Mouse (Mus musculus): Measurements from ENCODE around the gene Plscr3. TPM values are rescaled to one million over a fixed set of nuclear protein-coding genes. Genes with fewer than 3 reads are reported as not detected.
"Not testable (repeated sequence)": the region's sequence is repeated elsewhere in the genome, so short reads cannot be mapped to it uniquely, and the experiment has no call there.

Gene Plscr3
- total RNA-seq, 2 experiments from 2014 or later, result 16.5 to 22.4 TPM

- no peak for DNase-seq
- intact Hi-C loops (cut with DNase I; ENCODE audit: low total_unique reads), result no loop called here
Measured at GRCm38 (mm10) chr11:69853994-69854393, 7.8 kb downstream of the Plscr3 start.

GRCm38 (mm10) chr11:69854680-69855079 is 8.5 kb downstream of the Plscr3 start:
- intact Hi-C loops (cut with DNase I; ENCODE audit: low total_unique reads), result no loop called here
- no peak for DNase-seq

GRCm38 (mm10) chr11:69855347-69855746 is 9.2 kb downstream of the Plscr3 start:
- no peak for DNase-seq

GRCm38 (mm10) chr11:69858113-69858998 is 12.2 kb downstream of the Plscr3 start, which contains the start of gene Tnk1:
Tnk1 (minus strand) TSS chr11:69858730.
- DNase-seq, result no peak

More at GRCm38 (mm10) chr11:69855347-69855746, 9.2 kb downstream of the Plscr3 start:
- intact Hi-C loops (cut with DNase I; ENCODE audit: low total_unique reads), result no loop called here

GRCm38 (mm10) chr11:69863729-69864128 is 17.6 kb downstream of the Plscr3 start:
- intact Hi-C loops (cut with DNase I; ENCODE audit: low total_unique reads); DNase-seq: not testable (repeated sequence)

More at GRCm38 (mm10) chr11:69858113-69858998, 12.2 kb downstream of the Plscr3 start, which contains the start of gene Tnk1:
- intact Hi-C loops (cut with DNase I; ENCODE audit: low total_unique reads), result no loop called here

- intact Hi-C loops (cut with DNase I; ENCODE audit: low total_unique reads), result no loop called here
- no peak for DNase-seq
Measured at GRCm38 (mm10) chr11:69864138-69864860, 18.1 kb downstream of the Plscr3 start.

GRCm38 (mm10) chr11:69865561-69865960 is 19.4 kb downstream of the Plscr3 start:
- intact Hi-C loops (cut with DNase I; ENCODE audit: low total_unique reads), result no loop called here
- no peak for DNase-seq

GRCm38 (mm10) chr11:69867335-69867734 is 21.2 kb downstream of the Plscr3 start:
- no peak for DNase-seq
- intact Hi-C loops (cut with DNase I; ENCODE audit: low total_unique reads), result no loop called here

- DNase-seq, result no peak
- intact Hi-C loops (cut with DNase I; ENCODE audit: low total_unique reads), result no loop called here
Measured at GRCm38 (mm10) chr11:69870289-69871069, 24.3 kb downstream of the Plscr3 start.

GRCm38 (mm10) chr11:69871822-69872221 is 25.6 kb downstream of the Plscr3 start:
- intact Hi-C loops (cut with DNase I; ENCODE audit: low total_unique reads), result no loop called here
- no peak for DNase-seq

GRCm38 (mm10) chr11:69872451-69872850 is 26.3 kb downstream of the Plscr3 start:
- no peak for DNase-seq
- intact Hi-C loops (cut with DNase I; ENCODE audit: low total_unique reads), result no loop called here

- DNase-seq, result no peak
- intact Hi-C loops (cut with DNase I; ENCODE audit: low total_unique reads), result loop anchor here (5.0 kb wide), 1 partner anchor 64 kb away; no protein-coding TSS in a partner anchor
Measured at GRCm38 (mm10) chr11:69876186-69876585, 30.0 kb downstream of the Plscr3 start.

- intact Hi-C loops (cut with DNase I; ENCODE audit: low total_unique reads), result loop anchor here (5.0 kb wide), 1 partner anchor 65 kb away; no protein-coding TSS in a partner anchor
Measured at GRCm38 (mm10) chr11:69876867-69877266, 30.7 kb downstream of the Plscr3 start.

GRCm38 (mm10) chr11:69877878-69878277 is 31.7 kb downstream of the Plscr3 start, which contains the start of gene Tmem95:
Tmem95 (minus strand) TSS chr11:69878018.
- DNase-seq, result no peak
- intact Hi-C loops (cut with DNase I; ENCODE audit: low total_unique reads), result loop anchor here (5.0 kb wide), 1 partner anchor 66 kb away; no protein-coding TSS in a partner anchor

More at GRCm38 (mm10) chr11:69876867-69877266, 30.7 kb downstream of the Plscr3 start:
- DNase-seq, result peak; percentile 86

GRCm38 (mm10) chr11:69878399-69878798 is 32.2 kb downstream of the Plscr3 start:
- intact Hi-C loops (cut with DNase I; ENCODE audit: low total_unique reads), result loop anchor here (5.0 kb wide), 1 partner anchor 66 kb away; no protein-coding TSS in a partner anchor
- no peak for DNase-seq

- DNase-seq, result no peak
- intact Hi-C loops (cut with DNase I; ENCODE audit: low total_unique reads), result loop anchor here (5.0 kb wide), 1 partner anchor 67 kb away; no protein-coding TSS in a partner anchor
Measured at GRCm38 (mm10) chr11:69878952-69879351, 32.8 kb downstream of the Plscr3 start.

- no peak for DNase-seq
Measured at GRCm38 (mm10) chr11:69879711-69880110, 33.5 kb downstream of the Plscr3 start.

GRCm38 (mm10) chr11:69880506-69880852 is 34.3 kb downstream of the Plscr3 start:
- DNase-seq, result peak; percentile 67
- intact Hi-C loops (cut with DNase I; ENCODE audit: low total_unique reads), result no loop called here

More at GRCm38 (mm10) chr11:69879711-69880110, 33.5 kb downstream of the Plscr3 start:
- intact Hi-C loops (cut with DNase I; ENCODE audit: low total_unique reads), result loop anchor here (5.0 kb wide), 1 partner anchor 67 kb away; no protein-coding TSS in a partner anchor
